Mouse (Mus musculus) spleen, adult 2 months (tissue): Measurements from ENCODE around the gene Fth1.
"Not testable (repeated sequence)": the region's sequence is repeated elsewhere in the genome, so short reads cannot be mapped to it uniquely, and the experiment has no call there.

Experiments
- CTCF ChIP-seq: fragments of 200-500 bp; IDR thresholded peaks from 2 replicates; pipeline ENCODE4 v1.5.1; 2011; ENCODE audit warnings: mild to moderate bottlenecking, inconsistent platforms; ENCODE audit not compliant: insufficient read depth, insufficient read length, insufficient replicate concordance; ENCODE audit errors: extremely low read depth
- POLR2A ChIP-seq: fragments of 200-500 bp; IDR thresholded peaks from 2 replicates; pipeline ENCODE4 v1.6.1; 2011; ENCODE audit warnings: low read depth, low read length, inconsistent platforms

GRCm38 (mm10) chr19:9931167-9931607, 49.2 kb upstream of the Fth1 start:
- not testable (repeated sequence) for TF ChIP-seq POLR2A, CTCF
